Mouse (Mus musculus): ENCODE results near the gene Olfr1314.

- TF ChIP-seq CTCF (IDR thresholded peaks at IDR 0.05), result no peak
- no peak for TF ChIP-seq EP300 (IDR thresholded peaks at IDR 0.05; ENCODE audit: insufficient read depth, low read depth, low read length)
Measured at GRCm38 (mm10) chr2:112115340-112115739, 18.8 kb upstream of the Olfr1314 start, which contains the start of gene Olfr1315-ps1.
